In the genomic region with DNA sequence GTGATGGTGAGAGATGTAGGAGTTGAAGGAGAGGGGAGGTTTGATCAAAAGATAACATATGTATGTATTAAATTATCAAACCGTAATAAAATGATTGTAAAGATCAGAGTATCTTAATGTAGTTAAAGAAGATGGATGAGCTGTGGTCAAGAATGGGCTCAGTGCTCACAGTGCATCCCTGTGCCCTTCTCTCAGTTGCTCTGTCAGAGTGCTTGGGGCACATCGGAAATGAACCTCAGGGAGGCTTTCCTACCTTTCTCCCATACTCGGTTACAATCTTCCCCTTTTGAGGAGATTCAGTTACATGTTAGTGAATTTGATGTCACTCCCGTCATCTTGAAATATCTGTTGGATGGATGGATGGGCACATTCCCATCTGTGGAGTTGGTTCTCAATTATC, we compare ENCODE assay signal across 28 mouse cellular contexts.
"Had no signal": no experiment of that assay in that cellular context is flagged by ENCODE, and none has a peak within 500 bp of the region (broad histone marks: within the 10 kb centered on the region; RNA-seq: fewer than 3 reads in every experiment).

No protein-coding gene starts in this region.

- ATAC-seq: forebrain, embryonic 13.5 days; forebrain, embryonic 14.5 days; forebrain, embryonic 15.5 days; forebrain, embryonic 16.5 days; forebrain, postnatal 0 days had no signal

- H3K4me3 ChIP-seq: embryonic facial prominence, embryonic 10.5 days; embryonic facial prominence, embryonic 12.5 days; embryonic facial prominence, embryonic 13.5 days; embryonic facial prominence, embryonic 15.5 days; erythroblast, embryonic 14.5 days; forebrain, embryonic 10.5 days; forebrain, embryonic 12.5 days; forebrain, embryonic 13.5 days; forebrain, embryonic 15.5 days; gastrocnemius, adult 2 months had no signal

- DNase-seq: cerebellum, adult 18-20 months; cerebellum, adult 2 months; cerebellum, adult 8-10 months; cerebellum, adult 9-10 months; cerebellum, adult 9-11 months; cerebellum, postnatal 10 days; cerebellum, postnatal 14 days; cerebellum, postnatal 25 days; cerebellum, postnatal 36 days; embryo, embryonic 11 days; forebrain, postnatal 0 days; gastrocnemius, adult 2 months; gastrocnemius, postnatal 10 days; gastrocnemius, postnatal 14 days; gastrocnemius, postnatal 25 days; gastrocnemius, postnatal 36 days; heart, adult 11 months had no signal

- H3K27me3 ChIP-seq: embryonic facial prominence, embryonic 12.5 days; embryonic facial prominence, embryonic 13.5 days; embryonic facial prominence, embryonic 15.5 days had no signal

- H3K36me3 ChIP-seq: embryonic facial prominence, embryonic 10.5 days; embryonic facial prominence, embryonic 12.5 days; embryonic facial prominence, embryonic 13.5 days; embryonic facial prominence, embryonic 15.5 days; forebrain, embryonic 10.5 days; forebrain, embryonic 12.5 days; forebrain, embryonic 15.5 days had no signal

- H3K9me3 ChIP-seq: embryonic facial prominence, embryonic 10.5 days; embryonic facial prominence, embryonic 12.5 days; embryonic facial prominence, embryonic 13.5 days; embryonic facial prominence, embryonic 15.5 days; forebrain, embryonic 10.5 days; forebrain, embryonic 12.5 days; forebrain, embryonic 13.5 days; forebrain, embryonic 15.5 days had no signal

- H3K4me1 ChIP-seq: embryonic facial prominence, embryonic 15.5 days had no signal

- H3K9ac ChIP-seq: embryonic facial prominence, embryonic 12.5 days; embryonic facial prominence, embryonic 13.5 days; embryonic facial prominence, embryonic 15.5 days; forebrain, embryonic 12.5 days; forebrain, embryonic 13.5 days; forebrain, embryonic 15.5 days; forebrain, postnatal 0 days had no signal

- H3K4me2 ChIP-seq: embryonic facial prominence, embryonic 12.5 days; embryonic facial prominence, embryonic 13.5 days; embryonic facial prominence, embryonic 15.5 days; forebrain, embryonic 12.5 days; forebrain, embryonic 13.5 days; forebrain, embryonic 15.5 days had no signal

- H3K27ac ChIP-seq: embryonic facial prominence, embryonic 10.5 days; embryonic facial prominence, embryonic 12.5 days; embryonic facial prominence, embryonic 13.5 days; embryonic facial prominence, embryonic 15.5 days; forebrain, embryonic 10.5 days; forebrain, embryonic 12.5 days; forebrain, embryonic 13.5 days; forebrain, embryonic 15.5 days; gastrocnemius, adult 2 months had no signal
